Mouse (Mus musculus): ENCODE data around the gene Fxyd1.

The Fxyd1 gene

DNA sequence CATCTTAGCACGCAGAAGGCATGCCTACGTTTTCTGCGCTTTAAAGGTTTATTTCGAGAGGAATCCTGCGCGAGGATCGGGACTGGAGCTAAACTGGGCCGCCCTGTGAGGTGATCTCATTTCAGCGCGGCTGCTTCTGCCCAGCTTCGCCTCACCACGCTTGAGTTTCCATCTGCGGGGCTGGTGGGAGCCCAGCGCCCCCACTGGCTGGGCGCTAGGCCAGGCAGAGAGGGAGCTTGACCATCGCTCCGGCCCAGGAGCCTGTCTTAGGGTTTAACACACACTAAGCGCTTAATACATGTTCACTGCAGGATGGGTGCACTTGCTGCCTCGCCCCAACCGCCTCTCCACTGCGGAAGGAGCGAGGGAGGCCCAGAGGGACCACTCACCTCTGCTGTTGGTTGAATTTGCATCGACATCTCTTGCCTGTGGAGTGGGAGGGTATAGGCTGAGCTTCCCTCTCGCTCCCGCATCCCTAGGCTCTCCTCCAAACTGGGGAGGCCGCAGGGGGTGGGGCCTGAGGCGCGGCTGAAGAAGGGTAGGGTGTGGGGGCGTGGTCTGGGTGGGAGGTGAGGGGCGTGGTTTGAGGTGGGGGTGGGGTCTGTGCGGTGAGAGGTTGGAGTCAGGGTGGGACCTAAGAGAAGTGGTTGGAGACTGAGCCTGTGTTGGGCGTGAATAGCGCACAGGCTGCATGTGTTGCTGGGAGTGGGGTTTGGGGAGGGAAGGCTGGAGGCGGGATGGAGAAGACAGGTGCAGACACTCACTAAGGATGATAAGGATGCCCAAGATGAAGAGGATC, 4.2 kb downstream of the Fxyd1 start:
- DNase-seq (ENCODE audit: low read depth), result no peak

DNA sequence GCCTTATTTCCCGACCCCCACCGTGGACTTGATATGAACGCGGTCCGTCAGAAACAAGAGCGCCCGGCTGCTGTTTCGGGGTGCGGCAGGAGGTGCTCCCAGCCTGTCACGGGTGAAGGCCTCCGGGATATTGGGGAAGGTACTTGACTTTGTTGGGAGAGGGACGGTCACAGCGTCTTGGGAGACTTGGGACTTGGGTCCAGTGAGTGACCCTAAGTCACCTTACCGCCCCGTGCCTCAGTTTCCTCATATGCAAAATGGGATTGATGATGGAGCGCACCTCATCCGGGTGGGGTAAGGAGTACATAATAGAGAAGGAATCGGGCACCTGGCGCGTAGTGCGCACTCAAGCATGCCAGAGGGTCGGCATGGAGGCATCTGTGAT, 4.8 kb downstream of the Fxyd1 start:
- no peak for DNase-seq (ENCODE audit: low read depth)

DNA sequence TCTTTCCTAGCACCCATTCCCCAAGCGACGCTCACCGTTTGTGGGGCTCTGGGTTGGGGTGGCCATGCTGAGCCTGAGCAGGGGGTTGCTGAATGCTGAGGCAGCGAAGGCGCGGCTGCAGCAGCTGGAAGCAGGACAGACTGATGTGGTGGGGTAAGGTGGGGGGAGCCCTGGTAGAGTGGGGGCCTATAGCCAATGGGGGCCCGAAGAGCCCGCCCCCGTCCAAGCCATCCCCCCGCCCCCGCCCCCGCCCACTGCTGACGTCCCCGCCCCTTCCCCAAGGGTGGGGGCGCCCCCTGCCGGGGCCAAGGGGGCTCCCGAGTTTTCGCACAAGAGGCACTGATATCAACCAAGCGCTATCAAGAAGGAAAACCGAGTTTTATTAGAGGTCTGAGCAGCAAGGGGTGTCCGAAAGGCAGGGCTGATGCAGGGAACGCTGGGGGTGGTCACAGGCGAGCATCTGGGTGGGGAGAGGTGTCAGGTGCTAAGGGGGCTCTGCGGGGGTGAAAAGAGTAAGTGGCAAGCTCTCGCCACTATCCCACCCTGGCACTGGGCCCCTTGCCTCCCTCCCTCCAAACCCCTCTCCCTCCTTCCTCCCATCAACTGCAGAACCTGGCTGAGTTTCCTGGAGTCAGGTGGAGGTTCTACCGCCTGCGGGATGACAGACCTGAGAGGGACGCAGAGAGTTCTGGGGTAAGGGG, 5.5 kb downstream of the Fxyd1 start, which contains the start of gene Fxyd7:
TSS of gene Fxyd7 (minus strand) at position 147 of the 701 bp plus-strand sequence.
- no peak for DNase-seq (ENCODE audit: low read depth)

DNA sequence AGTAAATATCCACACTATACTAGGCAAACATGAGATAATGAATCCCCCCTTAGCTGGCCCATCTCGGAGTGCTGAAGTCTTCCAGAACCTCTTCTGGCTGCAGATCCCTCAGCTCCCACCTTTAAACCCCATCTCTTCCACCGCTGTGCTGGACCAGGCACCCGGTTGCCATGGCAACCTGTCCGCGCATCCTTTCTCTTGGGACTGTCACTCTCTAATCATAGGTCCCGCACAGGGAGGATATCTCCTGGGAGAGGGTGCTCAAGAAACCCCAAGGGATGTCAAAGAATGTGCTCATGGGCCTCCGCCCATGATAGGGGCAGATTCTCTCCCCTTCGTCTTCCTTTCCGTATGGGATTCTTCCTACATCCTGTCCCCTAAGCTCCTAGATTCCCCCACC, 6.1 kb downstream of the Fxyd1 start:
- DNase-seq (ENCODE audit: low read depth), result no peak

DNA sequence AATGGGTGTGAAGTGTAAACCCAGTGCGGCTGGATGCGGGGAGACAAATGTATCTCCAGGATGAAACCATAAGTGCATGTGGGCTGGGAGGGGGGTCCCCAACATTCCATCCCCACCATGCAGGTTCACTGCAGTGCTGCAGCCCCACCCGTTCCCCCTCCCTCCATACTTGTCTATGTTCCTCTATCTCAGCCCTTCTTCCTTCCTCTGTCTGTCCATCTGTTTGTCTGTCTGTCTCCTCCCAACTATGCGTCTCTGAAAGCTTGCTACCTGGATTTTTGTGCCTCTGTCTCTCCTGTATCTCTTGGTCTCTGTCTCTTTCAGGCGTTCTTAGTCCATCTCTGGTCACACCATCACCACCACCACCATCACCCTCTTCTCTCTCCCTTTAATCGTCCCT, 6.5 kb downstream of the Fxyd1 start:
- no peak for DNase-seq (ENCODE audit: low read depth)

DNA sequence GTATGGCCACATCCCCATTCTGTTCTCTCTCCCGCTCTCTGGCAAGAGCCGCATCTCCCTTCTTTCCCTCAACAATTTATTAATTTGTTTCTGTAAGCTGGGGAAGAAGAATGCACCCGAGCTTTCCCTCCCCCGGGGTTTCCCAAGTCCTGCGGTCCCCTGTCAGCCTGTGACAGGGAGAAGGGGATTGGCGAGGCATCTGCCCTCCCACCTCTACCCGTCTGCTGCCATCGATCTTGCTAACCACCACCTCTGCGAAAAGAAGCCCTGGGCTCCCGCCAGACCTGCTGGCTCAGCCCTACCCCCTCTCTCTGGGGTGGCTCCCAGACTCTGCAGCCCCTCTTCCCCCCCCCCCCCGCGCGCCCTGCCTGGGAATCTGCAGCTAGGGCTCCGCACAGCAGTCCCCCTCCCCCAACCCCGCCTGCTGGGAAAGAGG, 7.1 kb downstream of the Fxyd1 start:
- DNase-seq (ENCODE audit: low read depth), result no peak

DNA sequence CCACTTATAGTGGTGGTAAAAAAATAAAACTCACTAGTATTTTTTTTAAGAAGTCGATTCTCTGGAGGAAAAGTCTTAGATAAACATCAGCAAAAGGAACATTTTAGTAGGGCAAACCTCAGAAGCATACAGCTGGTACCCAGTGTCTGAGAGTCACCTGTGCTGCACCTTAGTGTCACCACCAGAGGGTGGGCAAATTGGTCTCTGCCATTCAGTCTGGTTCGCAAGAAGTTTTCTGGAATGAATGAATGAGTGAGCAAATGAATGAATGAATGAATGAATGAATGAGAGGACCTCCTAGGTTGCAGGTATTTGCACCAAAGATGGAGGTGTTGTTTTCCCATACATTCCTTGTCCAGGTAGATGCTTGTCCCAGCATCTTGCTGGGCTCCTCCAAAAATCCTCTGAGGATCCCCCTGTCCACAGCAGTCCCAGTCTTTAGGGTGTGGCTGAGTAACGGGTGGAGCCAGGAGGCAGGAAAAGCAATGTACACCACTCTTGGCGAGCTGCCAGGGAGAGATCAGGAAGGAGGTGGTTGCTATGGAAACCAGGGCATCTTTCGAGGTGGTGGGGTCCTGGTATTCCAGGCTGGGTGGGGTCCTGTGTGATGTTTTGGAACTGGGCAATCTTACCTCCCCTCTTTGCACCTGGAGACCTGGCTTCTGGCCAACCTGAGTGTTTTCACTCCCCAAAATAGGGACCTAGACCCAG, 7.7 kb downstream of the Fxyd1 start:
- peak; percentile 26 for DNase-seq (ENCODE audit: low read depth)

DNA sequence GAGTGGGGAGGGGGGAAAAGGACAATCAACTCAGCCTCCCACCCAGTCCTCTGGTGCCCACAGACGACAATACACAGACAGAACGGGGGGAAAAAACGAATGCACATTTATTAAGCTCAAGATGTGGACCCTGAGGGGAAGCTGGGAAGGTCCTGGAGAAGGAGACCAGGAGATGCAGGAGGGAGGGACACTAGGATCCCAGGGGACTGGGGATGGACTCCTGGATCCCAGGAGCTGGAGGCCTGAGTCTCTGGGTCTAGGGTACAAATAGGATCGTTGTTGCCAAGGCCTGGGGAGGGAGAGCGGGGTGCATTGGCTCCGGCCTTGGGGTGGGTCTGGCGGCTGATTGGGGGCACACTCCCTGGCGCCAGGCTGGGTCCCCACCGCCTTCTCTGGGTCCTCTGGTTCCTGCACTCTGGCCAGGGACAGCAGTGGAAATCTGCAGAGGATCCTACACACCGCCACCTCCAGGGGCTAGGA, 14.5 kb downstream of the Fxyd1 start, which contains the start of gene Fxyd5:
TSS of gene Fxyd5 (minus strand) at position 51 of the 480 bp plus-strand sequence.
- DNase-seq (ENCODE audit: low read depth), result no peak

DNA sequence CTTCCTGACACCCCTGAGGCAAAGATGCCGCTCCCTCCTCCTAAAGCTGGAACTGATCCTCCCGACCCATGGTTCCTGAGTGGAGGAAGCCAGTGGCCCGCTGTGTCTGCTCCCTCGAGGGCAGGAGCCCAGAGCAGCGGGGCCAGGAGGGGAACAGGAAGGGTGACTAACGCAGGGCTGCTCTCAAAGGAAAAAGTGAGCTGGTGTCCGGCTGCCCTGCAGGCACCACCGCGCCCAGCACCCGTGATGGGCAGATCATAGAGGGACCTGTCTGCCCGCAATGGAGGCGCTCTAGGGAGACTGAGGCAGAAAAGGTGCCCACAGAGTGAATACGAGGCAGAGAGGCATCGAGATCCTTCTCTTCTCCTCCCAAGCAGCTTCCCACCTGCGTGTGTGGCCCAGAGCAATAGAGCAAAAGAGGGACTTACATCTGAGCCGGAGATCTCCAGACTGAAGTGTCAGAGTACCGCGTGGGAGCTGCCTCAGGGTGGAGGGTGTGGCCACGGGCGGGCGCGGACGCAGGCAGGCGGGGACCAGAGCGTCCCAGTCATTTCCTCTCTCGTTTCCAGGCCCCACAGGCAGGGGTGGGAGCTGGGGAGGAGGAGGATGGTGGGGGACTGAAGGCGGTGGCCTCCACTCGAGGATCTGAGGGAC, 15.2 kb downstream of the Fxyd1 start:
- DNase-seq (ENCODE audit: low read depth), result peak; percentile 47

DNA sequence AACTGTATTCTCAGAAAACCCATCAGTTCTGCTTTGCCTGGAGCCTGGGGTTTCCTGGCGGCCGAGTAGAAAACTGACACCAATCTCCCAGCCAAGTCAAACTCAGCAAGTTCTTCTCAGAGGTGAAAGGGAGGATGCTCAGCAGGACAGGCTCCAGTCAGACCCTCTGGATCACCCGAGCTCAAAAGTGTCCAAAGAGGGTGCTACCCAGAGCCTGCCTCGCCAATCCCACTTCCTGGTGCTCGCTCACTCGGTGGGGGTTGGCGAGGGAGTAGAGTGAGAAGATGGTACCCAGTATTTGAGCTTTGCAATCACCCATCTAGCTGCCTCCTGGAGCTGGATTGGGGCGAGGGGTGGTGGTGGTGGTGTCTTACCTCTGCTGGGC, 16.0 kb downstream of the Fxyd1 start:
- DNase-seq (ENCODE audit: low read depth), result no peak

DNA sequence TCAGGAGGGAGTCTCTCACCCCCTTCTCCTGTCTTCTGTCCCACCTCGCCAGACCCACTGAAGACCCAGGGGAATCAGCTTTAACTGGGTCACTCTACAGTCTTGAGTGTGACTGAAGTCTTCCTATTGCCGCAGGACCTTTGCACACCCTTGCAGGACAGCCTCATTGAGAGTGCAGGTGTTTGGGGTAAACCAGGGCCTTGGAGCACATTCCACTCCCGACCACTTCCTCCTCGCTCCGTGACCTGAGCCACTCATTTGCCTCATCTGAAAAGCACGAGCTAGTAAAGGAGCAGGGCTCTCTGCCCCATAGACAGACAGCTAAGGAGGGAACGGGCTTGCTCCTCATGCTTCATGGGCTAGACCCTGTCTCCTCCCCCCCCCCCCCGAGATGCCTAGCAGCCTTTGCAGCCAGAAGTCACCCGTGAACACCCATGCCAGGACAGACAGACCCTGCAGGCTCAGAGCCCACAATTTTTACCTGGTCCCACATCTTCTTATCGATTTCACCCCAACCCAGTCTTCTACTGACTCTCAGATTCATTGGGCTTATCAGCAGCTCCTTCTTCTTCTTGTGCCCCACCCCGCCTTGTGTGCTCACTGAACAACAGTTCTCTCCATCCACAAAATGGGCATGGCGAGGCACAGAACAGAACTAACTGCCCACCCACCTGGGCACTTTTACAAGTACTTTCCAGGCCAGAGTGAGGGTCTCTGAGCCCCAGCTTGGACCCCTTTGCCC, 16.5 kb downstream of the Fxyd1 start:
- no peak for DNase-seq (ENCODE audit: low read depth)

DNA sequence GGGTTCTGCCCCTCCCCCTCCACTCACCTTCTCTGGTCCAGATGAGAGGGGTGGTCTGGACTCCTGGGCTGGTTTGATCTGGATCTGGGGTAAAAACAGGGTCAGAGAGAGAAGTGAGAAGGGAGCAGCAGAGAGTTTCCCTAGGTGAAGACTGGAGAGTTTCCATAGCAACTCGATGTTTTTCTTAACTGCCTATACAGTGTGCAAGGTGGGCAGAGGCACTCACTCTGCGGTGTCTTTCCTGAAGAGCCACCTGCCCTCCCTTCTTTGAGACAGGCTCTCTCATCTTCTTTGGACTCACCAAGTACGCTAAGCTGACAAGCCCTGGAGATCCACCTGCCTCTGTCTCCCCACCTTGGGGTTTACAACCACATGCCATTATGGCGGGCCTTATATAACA, 18.0 kb downstream of the Fxyd1 start:
- no peak for DNase-seq (ENCODE audit: low read depth)

DNA sequence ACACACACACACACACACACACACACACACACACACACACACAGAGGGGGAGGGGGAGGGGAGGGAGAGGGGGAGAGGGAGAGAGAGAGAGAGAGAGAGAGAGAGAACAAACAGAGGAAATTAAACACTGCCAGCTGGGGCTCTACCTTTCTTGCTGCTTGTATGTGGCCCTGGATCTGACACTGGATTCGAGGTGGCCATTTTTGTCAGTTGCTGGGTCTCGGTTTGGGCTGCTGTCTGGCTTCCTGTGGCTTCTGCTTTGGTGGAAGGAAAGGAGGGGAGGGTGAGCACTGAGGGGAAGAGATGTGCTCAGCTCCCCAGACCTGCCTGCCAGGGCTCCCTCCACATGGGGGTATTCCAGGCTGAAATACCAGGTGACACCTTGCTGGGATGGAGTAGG, 19.3 kb downstream of the Fxyd1 start:
- DNase-seq (ENCODE audit: low read depth), result no peak

DNA sequence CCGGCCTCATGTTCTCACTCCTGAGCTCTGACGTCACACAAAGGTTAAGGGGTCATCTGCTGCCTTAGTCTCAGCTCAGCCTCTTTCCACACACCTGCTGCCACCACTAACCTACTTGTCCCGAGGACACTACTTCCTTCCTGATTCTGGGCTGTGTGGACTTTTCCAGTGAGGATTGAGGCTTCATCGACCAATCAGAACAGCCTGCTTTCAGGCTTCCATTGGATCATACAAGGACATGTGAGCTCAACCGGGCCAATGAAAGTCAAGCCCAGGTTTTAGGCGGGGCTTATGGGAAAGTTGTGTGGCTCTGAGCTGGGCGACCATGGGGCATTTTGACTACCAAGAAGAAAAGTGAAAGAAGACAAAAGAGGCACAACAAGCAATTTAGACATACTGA, 20.1 kb downstream of the Fxyd1 start:
- no peak for DNase-seq (ENCODE audit: low read depth)

DNA sequence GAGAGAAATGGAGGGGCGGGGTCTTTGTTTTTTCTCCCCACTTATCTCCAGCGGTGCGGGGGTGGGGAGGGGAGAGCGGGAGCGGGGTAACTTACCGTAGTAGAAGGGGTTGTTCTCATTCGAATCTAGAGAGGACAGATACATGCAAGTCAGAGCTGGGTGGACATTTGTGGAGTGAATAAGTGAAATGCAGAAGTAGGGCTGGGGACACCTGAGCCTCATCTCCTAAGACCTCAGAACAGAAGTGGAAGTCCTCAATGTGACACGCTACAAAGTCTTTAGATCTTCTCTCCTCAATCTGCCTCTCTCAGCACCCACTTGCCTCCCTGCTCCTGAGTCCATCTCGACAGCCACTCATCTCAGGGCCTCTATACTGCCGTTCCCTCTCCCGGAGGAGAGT, 21.7 kb downstream of the Fxyd1 start:
- no peak for DNase-seq (ENCODE audit: low read depth)

DNA sequence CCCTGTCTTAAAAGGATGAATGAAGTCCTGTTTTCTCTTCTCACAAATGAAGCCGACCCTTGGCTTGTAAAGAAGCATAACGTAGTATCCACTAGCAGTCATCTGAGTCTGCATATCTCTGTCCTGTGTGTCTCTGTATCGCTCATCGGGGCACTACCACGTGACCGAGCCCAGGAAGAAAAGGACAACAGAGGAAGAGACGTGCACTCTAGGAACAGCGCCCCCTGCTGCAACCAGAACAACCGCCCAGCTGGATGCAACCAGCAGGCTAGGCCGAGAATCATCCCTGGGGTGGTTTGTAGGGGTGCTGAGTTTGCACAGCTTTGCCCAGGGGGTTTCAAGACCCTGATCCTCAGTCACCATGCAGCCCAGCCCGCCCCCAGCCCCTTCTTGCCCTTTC, 22.2 kb downstream of the Fxyd1 start:
- peak; percentile 28 for DNase-seq (ENCODE audit: low read depth)

DNA sequence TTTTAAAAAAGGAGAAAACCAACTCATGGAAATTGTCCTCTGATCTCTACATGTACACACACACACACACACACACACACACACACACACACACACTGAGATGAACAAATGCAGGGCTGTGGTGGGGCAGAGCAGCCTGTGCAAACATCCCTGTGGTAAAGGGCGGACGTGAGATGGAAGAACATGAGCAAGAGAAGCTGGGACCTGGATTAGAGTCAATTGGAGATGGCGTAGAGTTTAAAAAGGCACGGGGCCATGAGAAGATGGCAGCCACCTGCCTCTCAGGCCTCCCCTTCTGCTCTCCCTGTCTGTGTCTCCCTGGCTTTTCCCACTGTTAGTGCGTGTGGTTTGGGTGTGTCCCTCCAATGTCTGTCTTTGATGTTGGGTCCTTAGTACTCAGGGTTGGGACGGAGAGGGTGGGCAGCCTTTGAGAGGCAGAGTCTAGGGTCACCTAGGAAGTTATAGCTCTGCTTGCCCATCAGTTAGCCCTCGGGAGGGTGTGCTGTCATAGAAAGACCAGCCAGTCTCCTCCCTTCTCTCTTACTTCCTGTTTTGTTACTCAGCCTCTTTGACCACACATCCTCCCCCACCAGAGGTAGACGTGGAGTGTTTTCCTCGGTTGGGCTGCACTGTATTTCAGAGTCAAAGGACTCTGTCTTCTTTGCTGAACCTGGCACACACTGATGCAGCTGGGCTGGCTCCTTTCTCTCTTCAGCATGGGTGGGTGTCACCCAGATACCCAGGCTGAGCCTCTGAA, 23.4 kb downstream of the Fxyd1 start:
- DNase-seq (ENCODE audit: low read depth), result no peak

DNA sequence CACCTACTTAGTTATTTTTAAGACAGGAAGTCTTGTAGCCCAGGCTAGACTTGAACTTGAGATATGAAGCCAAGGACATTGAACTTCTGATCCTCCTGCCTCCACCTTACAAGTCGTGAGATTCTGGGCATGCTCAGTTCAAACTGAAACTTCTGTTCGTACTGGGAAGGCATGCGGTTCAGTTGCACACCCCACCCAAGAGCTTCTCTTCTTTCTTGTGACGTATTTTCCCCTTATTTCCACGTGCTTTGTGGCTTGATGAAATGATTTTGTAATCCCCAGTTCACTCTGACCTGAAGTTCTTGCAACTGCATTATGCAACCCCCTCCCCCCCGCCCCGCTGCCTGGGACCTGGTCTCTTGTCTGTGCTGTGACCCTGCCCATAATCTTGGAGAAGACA, 25.3 kb downstream of the Fxyd1 start:
- peak; percentile 23 for DNase-seq (ENCODE audit: low read depth)

DNA sequence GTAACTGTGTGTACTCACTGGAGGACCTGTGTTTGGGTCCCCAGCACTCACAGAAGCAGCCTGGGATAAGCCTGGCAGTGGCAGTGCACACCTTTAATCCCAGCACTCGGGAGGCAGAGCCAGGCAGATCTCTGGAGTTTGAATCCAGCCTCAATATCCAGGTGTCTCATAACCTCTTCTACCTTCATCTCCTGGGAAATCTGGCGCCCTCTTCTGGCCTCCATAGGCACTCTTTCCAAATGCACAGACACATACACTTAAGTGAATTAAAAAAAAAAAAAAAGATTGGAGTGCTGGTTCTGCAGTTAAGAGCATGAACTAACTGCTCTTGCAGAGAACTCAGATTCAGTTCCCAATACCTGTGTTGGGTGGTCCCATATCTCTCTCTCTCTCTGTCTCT, 26.3 kb downstream of the Fxyd1 start:
- no peak for DNase-seq (ENCODE audit: low read depth)

DNA sequence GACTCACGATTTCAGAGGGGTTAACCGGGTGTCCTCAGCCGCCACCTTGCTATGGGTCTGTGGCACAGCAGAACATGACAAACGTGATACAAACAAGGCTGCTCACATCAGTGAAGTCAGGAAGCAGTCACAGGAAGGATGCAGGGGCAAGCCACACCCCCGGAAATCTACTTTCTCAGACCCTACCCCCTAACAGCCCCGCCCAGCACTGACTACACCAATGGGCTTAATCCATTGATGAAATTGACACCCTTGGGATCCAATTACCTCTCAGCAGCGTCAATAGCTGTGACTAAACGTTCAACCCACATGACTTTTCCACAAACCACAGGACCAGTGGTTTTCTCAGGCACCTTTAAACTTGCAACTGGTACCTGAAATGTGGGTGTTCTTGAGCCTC, 28.4 kb downstream of the Fxyd1 start:
- peak; percentile 24 for DNase-seq (ENCODE audit: low read depth)

All from NIH3T3 (cell line).